Mouse (Mus musculus): ENCODE measurements around the gene Apoc1. TPM values are rescaled to one million over a fixed set of nuclear protein-coding genes. Genes with fewer than 3 reads are reported as not detected.

Gene Apoc1
- total RNA-seq, 4 experiments from 2014 or later: 11.6 to 554 (median 210) TPM

Other genes starting within 250 kb of the Apoc1 start
- 10 to 100 TPM; 44.4 to 53.9 (median 47.6) TPM for gene Mark4, start 233.8 kb downstream of the Apoc1 start, total RNA-seq (2022)
- 10 to 100 TPM; 31.9 to 69.2 (median 51.8) TPM for gene Exoc3l2, start 229.3 kb downstream of the Apoc1 start, total RNA-seq (2022)
- gene Bloc1s3, start 184.3 kb downstream of the Apoc1 start, total RNA-seq (2022): 10 to 100 TPM; 12.7 to 15.4 (median 13.6) TPM
- 100 to 1,000 TPM in 1 of 4 experiments, 10 to 100 TPM in 3; 77.7 to 107 (median 90.3) TPM for gene Trappc6a, start 184.3 kb downstream of the Apoc1 start, total RNA-seq (2022)
- gene Nkpd1, start 174.8 kb downstream of the Apoc1 start, total RNA-seq (2022): under 1 TPM in 2 of 4 experiments, not detected in 2; 0.13 to 0.31 TPM
- gene Ppp1r37, start 129.6 kb downstream of the Apoc1 start, total RNA-seq (2022): 10 to 100 TPM; 68.3 to 88.3 (median 81.8) TPM
- under 1 TPM; 0.52 to 0.68 (median 0.57) TPM for gene Zfp296, start 115.4 kb downstream of the Apoc1 start, total RNA-seq (2022)
- 10 to 100 TPM; 76.9 to 94.1 (median 85.1) TPM for gene Gemin7, start 115.1 kb downstream of the Apoc1 start, total RNA-seq (2022)
- 10 to 100 TPM; 29.5 to 92.6 (median 50.4) TPM for gene Clasrp, start 88.2 kb downstream of the Apoc1 start, total RNA-seq (2022)
- gene Relb, start 63.2 kb downstream of the Apoc1 start, total RNA-seq (2022): 10 to 100 TPM; 31.6 to 50.7 (median 42.6) TPM
- 100 to 1,000 TPM; 164 to 180 (median 179) TPM for gene Clptm1, start 27.6 kb downstream of the Apoc1 start, total RNA-seq (2022)
- 1 to 10 TPM in 3 of 4 experiments, not detected in 1; 1.0 to 2.6 (median 1.4) TPM for gene Apoc2, start 14.7 kb downstream of the Apoc1 start, total RNA-seq (2022)
- 1 to 10 TPM in 2 of 4 experiments, under 1 TPM in 1, not detected in 1; 0.54 to 3.0 (median 1.9) TPM for gene Gm44805, start 11.2 kb downstream of the Apoc1 start, total RNA-seq (2022)
- gene Apoc4, start 11.2 kb downstream of the Apoc1 start, total RNA-seq (2022): 100 to 1,000 TPM in 2 of 4 experiments, 10 to 100 TPM in 2; 48.6 to 249 (median 89.6) TPM
- 1,000 to 10,000 TPM in 3 of 4 experiments, 100 to 1,000 TPM in 1; 996 to 1,300 (median 1,120) TPM for gene Apoe, start 6.5 kb upstream of the Apoc1 start, total RNA-seq (2022)
- 100 to 1,000 TPM; 119 to 134 (median 125) TPM for gene Tomm40, start 22.8 kb upstream of the Apoc1 start, total RNA-seq (2022)
- 100 to 1,000 TPM in 1 of 4 experiments, 10 to 100 TPM in 3; 72.1 to 116 (median 88.9) TPM for gene Nectin2, start 57.8 kb upstream of the Apoc1 start, total RNA-seq (2022)
- 10 to 100 TPM; 50.3 to 63.5 (median 55.3) TPM for gene Bcam, start 78.4 kb upstream of the Apoc1 start, total RNA-seq (2022)
- gene Cblc, start 104.1 kb upstream of the Apoc1 start, total RNA-seq (2022): under 1 TPM in 1 of 4 experiments, not detected in 3; 0.43 TPM
- gene Bcl3, start 130.1 kb upstream of the Apoc1 start, total RNA-seq (2022): 10 to 100 TPM; 16.5 to 23.4 (median 21.9) TPM
- gene Gm19345, start 159.3 kb upstream of the Apoc1 start, total RNA-seq (2022): under 1 TPM in 2 of 4 experiments, not detected in 2; 0.28 to 0.35 TPM
- under 1 TPM in 1 of 4 experiments, not detected in 3; 0.31 TPM for gene Ceacam16, start 168.6 kb upstream of the Apoc1 start, total RNA-seq (2022)
- not detected for gene Ceacam19, start 195.3 kb upstream of the Apoc1 start, total RNA-seq (2022)
- 10 to 100 TPM; 20.6 to 34.2 (median 24.5) TPM for gene Pvr, start 228.5 kb upstream of the Apoc1 start, total RNA-seq (2022)

All from adrenal gland, adult 8-10 months (tissue).